Mouse (Mus musculus) hindbrain, embryonic 12.5 days (tissue): ENCODE results near the gene Tinag. TPM values are rescaled to one million over a fixed set of nuclear protein-coding genes. Genes with fewer than 3 reads are reported as not detected.
"Not testable (repeated sequence)": the region's sequence is repeated elsewhere in the genome, so short reads cannot be mapped to it uniquely, and the experiment has no call there.

Experiments used
- ATAC-seq: fragments of 200-750 bp; cut with Nextera tagmentation; 2 replicates; pipeline ENCODE4 v1.8.0; 2017; ENCODE audit warnings: moderate TSS enrichment; ENCODE audit not compliant: low FRiP score
- H3K27ac ChIP-seq: fragments of 300-500 bp; sonication (generic); 2 replicates; pipeline ENCODE4 v1.5.1; 2016; ENCODE audit warnings: mild to moderate bottlenecking
- H3K27me3 ChIP-seq: fragments of 300-500 bp; sonication (generic); 2 replicates; pipeline ENCODE4 v1.6.1; 2016; ENCODE audit warnings: mild to moderate bottlenecking
- H3K36me3 ChIP-seq: fragments of 300-500 bp; sonication (generic); 2 replicates; pipeline ENCODE4 v1.6.1; 2016; ENCODE audit warnings: mild to moderate bottlenecking
- H3K4me1 ChIP-seq: fragments of 300-500 bp; sonication (generic); 2 replicates; pipeline ENCODE4 v1.6.1; 2016
- H3K4me2 ChIP-seq: fragments of 300-500 bp; sonication (generic); replicated peaks from 2 replicates; pipeline ENCODE4 v1.6.1; 2016; ENCODE audit warnings: mild to moderate bottlenecking
- H3K4me3 ChIP-seq: fragments of 300-500 bp; sonication (generic); 2 replicates; pipeline ENCODE4 v1.5.1; 2016; ENCODE audit warnings: mild to moderate bottlenecking
- H3K9ac ChIP-seq: fragments of 300-500 bp; sonication (generic); 2 replicates; pipeline ENCODE4 v1.6.1; 2016; ENCODE audit warnings: mild to moderate bottlenecking, moderate library complexity
- H3K9me3 ChIP-seq: fragments of 300-500 bp; sonication (generic); replicated peaks from 2 replicates; pipeline ENCODE4 v1.6.1; 2016; ENCODE audit warnings: mild to moderate bottlenecking
- WGBS: fragments of 180-500 bp; shearing (Covaris S2); methylation state at CpG from one replicate; pipeline ENCODE4 v1.1.7; 2016; 5-methylcytosine and 5-hydroxymethylcytosine counted together
- polyA plus RNA-seq: library from polyadenylated mRNA; unstranded; fragments of >200 nt; fragmentation: Nextera tagmentation; extraction: Ambion mirVana; gene quantifications from 2 replicates; pipeline ENCODE4 v1.2.1, GENCODE M21; 2016

Gene Tinag
- 0.12 and 0.31 TPM in 2 replicates for polyA plus RNA-seq

GRCm38 (mm10) chr9:77045585-77045984 lies at the start of gene Tinag:
TSS of gene Tinag (minus strand) at chr9:77045794.
- H3K27ac ChIP-seq: no peak within 1 kb of the TSS
- no peak within 1 kb of the TSS for H3K4me2 ChIP-seq
- 80% methylated on average over 2 of the region's 2 CpGs for WGBS
- ATAC-seq: no peak
- H3K4me3 ChIP-seq: no peak within 1 kb of the TSS
- H3K9me3 ChIP-seq: no peaks in the 10 kb centered on the region
- no peaks in the 10 kb centered on the region for H3K36me3 ChIP-seq
- no peaks in the 10 kb centered on the region for H3K27me3 ChIP-seq
- H3K4me1 ChIP-seq: no peaks in the 10 kb centered on the region
- H3K9ac ChIP-seq: no peak within 1 kb of the TSS

- H3K4me1 ChIP-seq, ATAC-seq, H3K36me3 ChIP-seq, H3K9ac ChIP-seq, H3K27ac ChIP-seq, H3K4me2 ChIP-seq, H3K27me3 ChIP-seq, H3K9me3 ChIP-seq, H3K4me3 ChIP-seq: not testable (repeated sequence)
- WGBS: 88% methylated on average over 1 of the region's 1 CpGs
Observed at GRCm38 (mm10) chr9:77083221-77083620, 37.6 kb upstream of the Tinag start.

- no peaks in the 10 kb centered on the region for H3K27me3 ChIP-seq
- H3K9ac ChIP-seq: no peak overlapping the region
- no peaks in the 10 kb centered on the region for H3K9me3 ChIP-seq
- no peak overlapping the region for H3K4me2 ChIP-seq
- no peak overlapping the region for H3K27ac ChIP-seq
- H3K36me3 ChIP-seq: no peaks in the 10 kb centered on the region
- H3K4me3 ChIP-seq: no peak overlapping the region
- no peak for ATAC-seq
- no peaks in the 10 kb centered on the region for H3K4me1 ChIP-seq
- 83% methylated on average over 2 of the region's 2 CpGs for WGBS
Observed at GRCm38 (mm10) chr9:77071676-77072075, 26.1 kb upstream of the Tinag start.

- no peak overlapping the region for H3K4me2 ChIP-seq
- H3K27me3 ChIP-seq: no peaks in the 10 kb centered on the region
- no peak overlapping the region for H3K27ac ChIP-seq
- 78% methylated on average over 4 of the region's 4 CpGs for WGBS
- no peaks in the 10 kb centered on the region for H3K9me3 ChIP-seq
- H3K9ac ChIP-seq: no peak overlapping the region
- no peak for ATAC-seq
- no peaks in the 10 kb centered on the region for H3K36me3 ChIP-seq
- H3K4me1 ChIP-seq: no peaks in the 10 kb centered on the region; the same call in 1 of the 2 replicates
- no peak overlapping the region for H3K4me3 ChIP-seq
Observed at GRCm38 (mm10) chr9:77056611-77057010, 11.0 kb upstream of the Tinag start.

- no peaks in the 10 kb centered on the region; the same call in 1 of the 2 replicates for H3K4me1 ChIP-seq
Observed at GRCm38 (mm10) chr9:77054426-77055193, 9.0 kb upstream of the Tinag start.

GRCm38 (mm10) chr9:77051406-77051805 lies 5.8 kb upstream of the Tinag start:
- Histone ChIP-seq H3K4me2 (no peak overlapping the region), H3K27me3 (no peaks in the 10 kb centered on the region), H3K27ac (no peak overlapping the region), H3K9ac (no peak overlapping the region), H3K9me3 (no peaks in the 10 kb centered on the region), H3K36me3 (no peaks in the 10 kb centered on the region), H3K4me1 (no peaks in the 10 kb centered on the region; the same call in 1 of the 2 replicates), H3K4me3 (no peak overlapping the region)
- 76% methylated on average over 2 of the region's 2 CpGs for WGBS
- no peak for ATAC-seq

More at GRCm38 (mm10) chr9:77054426-77055193, 9.0 kb upstream of the Tinag start:
- ATAC-seq: peak; percentile 84
- no peaks in the 10 kb centered on the region for H3K27me3 ChIP-seq
- H3K36me3 ChIP-seq: no peaks in the 10 kb centered on the region
- H3K9me3 ChIP-seq: no peaks in the 10 kb centered on the region
- no peak overlapping the region for H3K4me3 ChIP-seq
- 70% methylated on average over 9 of the region's 9 CpGs for WGBS
- no peak overlapping the region for H3K27ac ChIP-seq
- H3K4me2 ChIP-seq: no peak overlapping the region
- H3K9ac ChIP-seq: no peak overlapping the region

GRCm38 (mm10) chr9:77049669-77050068 lies 4.1 kb upstream of the Tinag start:
- Histone ChIP-seq H3K9ac (no peak overlapping the region), H3K4me2 (no peak overlapping the region), H3K36me3 (no peaks in the 10 kb centered on the region), H3K27me3 (no peaks in the 10 kb centered on the region), H3K4me3 (no peak overlapping the region), H3K9me3 (no peaks in the 10 kb centered on the region), H3K27ac (no peak overlapping the region), H3K4me1 (no peaks in the 10 kb centered on the region; the same call in 1 of the 2 replicates)
- no peak for ATAC-seq
- 85% methylated on average over 2 of the region's 2 CpGs for WGBS

GRCm38 (mm10) chr9:77046067-77046715 lies 597 bp upstream of the Tinag start:
- Histone ChIP-seq H3K4me2 (no peak overlapping the region), H3K4me3 (no peak overlapping the region), H3K36me3 (no peaks in the 10 kb centered on the region), H3K4me1 (no peaks in the 10 kb centered on the region), H3K9ac (no peak overlapping the region), H3K9me3 (no peaks in the 10 kb centered on the region), H3K27ac (no peak overlapping the region), H3K27me3 (no peaks in the 10 kb centered on the region)
- 88% methylated on average over 5 of the region's 5 CpGs for WGBS
- no peak for ATAC-seq

- no peak for ATAC-seq
- 50% methylated on average over 2 of the region's 2 CpGs for WGBS
- H3K4me1 ChIP-seq: no peaks in the 10 kb centered on the region
- no peaks in the 10 kb centered on the region for H3K36me3 ChIP-seq
- H3K4me3 ChIP-seq: no peak overlapping the region
- no peaks in the 10 kb centered on the region for H3K9me3 ChIP-seq
- no peaks in the 10 kb centered on the region for H3K27me3 ChIP-seq
- no peak overlapping the region for H3K9ac ChIP-seq
- no peak overlapping the region for H3K4me2 ChIP-seq
- H3K27ac ChIP-seq: no peak overlapping the region
Observed at GRCm38 (mm10) chr9:77035361-77035760, 10.2 kb downstream of the Tinag start.

- WGBS: 71% methylated on average over 9 of the region's 9 CpGs
- ATAC-seq: no peak
- H3K4me2 ChIP-seq: no peak overlapping the region
- no peaks in the 10 kb centered on the region for H3K4me1 ChIP-seq
- H3K4me3 ChIP-seq: no peak overlapping the region
- no peaks in the 10 kb centered on the region for H3K9me3 ChIP-seq
- H3K9ac ChIP-seq: no peak overlapping the region
- H3K27ac ChIP-seq: no peak overlapping the region
- H3K36me3 ChIP-seq: no peaks in the 10 kb centered on the region
- no peaks in the 10 kb centered on the region for H3K27me3 ChIP-seq
Observed at GRCm38 (mm10) chr9:77032430-77033154, 13.0 kb downstream of the Tinag start.

- no peak overlapping the region for H3K9ac ChIP-seq
- no peaks in the 10 kb centered on the region for H3K27me3 ChIP-seq
- ATAC-seq: no peak
- no peak overlapping the region for H3K27ac ChIP-seq
- no peak overlapping the region for H3K4me3 ChIP-seq
- H3K4me2 ChIP-seq: no peak overlapping the region
- no peaks in the 10 kb centered on the region for H3K4me1 ChIP-seq
- no peaks in the 10 kb centered on the region for H3K9me3 ChIP-seq
- 77% methylated on average over 2 of the region's 2 CpGs for WGBS
- no peaks in the 10 kb centered on the region for H3K36me3 ChIP-seq
Observed at GRCm38 (mm10) chr9:77025271-77025670, 20.3 kb downstream of the Tinag start.

- Histone ChIP-seq H3K27me3 (no peaks in the 10 kb centered on the region), H3K36me3 (no peaks in the 10 kb centered on the region), H3K4me3 (no peak overlapping the region), H3K4me2 (no peak overlapping the region), H3K4me1 (no peaks in the 10 kb centered on the region), H3K9me3 (no peaks in the 10 kb centered on the region), H3K9ac (no peak overlapping the region), H3K27ac (no peak overlapping the region)
- no peak for ATAC-seq
- WGBS: 82% methylated on average over 4 of the region's 4 CpGs
Observed at GRCm38 (mm10) chr9:77018935-77019334, 26.7 kb downstream of the Tinag start.
